Mouse (Mus musculus) forebrain, embryonic 12.5 days (tissue): ENCODE measurements at regions not wholly inside any gene's neighbourhood (a gene's known extent, or its start where the extent isn't known, plus 50 kb on each side); places are given as distances from the start of the nearest gene placed in this dataset.

Experiments
- ATAC-seq: fragments of 200-750 bp; cut with Nextera tagmentation; 2 replicates; pipeline ENCODE4 v1.8.0; 2017; ENCODE audit warnings: moderate TSS enrichment; ENCODE audit not compliant: low FRiP score
- H3K27ac ChIP-seq: fragments of 300-500 bp; sonication (generic); 2 replicates; pipeline ENCODE4 v1.5.1; 2016; ENCODE audit warnings: mild to moderate bottlenecking
- H3K27me3 ChIP-seq: fragments of 300-500 bp; sonication (generic); 2 replicates; pipeline ENCODE4 v1.6.1; 2016; ENCODE audit warnings: mild to moderate bottlenecking
- H3K36me3 ChIP-seq: fragments of 300-500 bp; sonication (generic); replicated peaks from 2 replicates; pipeline ENCODE4 v1.6.1; 2016; ENCODE audit warnings: mild to moderate bottlenecking
- H3K4me1 ChIP-seq: fragments of 300-500 bp; sonication (generic); 2 replicates; pipeline ENCODE4 v1.6.1; 2016
- H3K4me2 ChIP-seq: fragments of 300-500 bp; sonication (generic); 2 replicates; pipeline ENCODE4 v1.6.1; 2016; ENCODE audit warnings: mild to moderate bottlenecking, moderate library complexity
- H3K4me3 ChIP-seq: fragments of 300-500 bp; sonication (generic); replicated peaks from 2 replicates; pipeline ENCODE4 v1.5.1; 2016; ENCODE audit warnings: mild to moderate bottlenecking
- H3K9ac ChIP-seq: fragments of 300-500 bp; sonication (generic); 2 replicates; pipeline ENCODE4 v1.6.1; 2016; ENCODE audit warnings: mild to moderate bottlenecking
- H3K9me3 ChIP-seq: fragments of 300-500 bp; sonication (generic); 2 replicates; pipeline ENCODE4 v1.6.1; 2016
- WGBS: fragments of 180-500 bp; shearing (Covaris S2); methylation state at CpG from one replicate; pipeline ENCODE4 v1.1.7; 2016; 5-methylcytosine and 5-hydroxymethylcytosine counted together

- no peak overlapping the region for H3K4me2 ChIP-seq
- H3K36me3 ChIP-seq, result no peaks in the 10 kb centered on the region
- no peak overlapping the region for H3K27ac ChIP-seq
- H3K9ac ChIP-seq, result no peak overlapping the region
- no peaks in the 10 kb centered on the region for H3K4me1 ChIP-seq
- H3K9me3 ChIP-seq, result no peaks in the 10 kb centered on the region
- ATAC-seq, result no peak
- H3K4me3 ChIP-seq, result no peak overlapping the region
- H3K27me3 ChIP-seq, result no peaks in the 10 kb centered on the region
Observed at GRCm38 (mm10) chr3:83416536-83416935, 288.8 kb downstream of the Dchs2 start.

GRCm38 (mm10) chr3:83424267-83424666 lies 296.5 kb downstream of the Dchs2 start:
- no peak overlapping the region for H3K27ac ChIP-seq
- no peaks in the 10 kb centered on the region for H3K36me3 ChIP-seq
- no peak overlapping the region for H3K4me2 ChIP-seq
- WGBS, result 77% methylated on average over 7 of the region's 7 CpGs
- H3K9ac ChIP-seq, result no peak overlapping the region
- H3K4me1 ChIP-seq, result no peaks in the 10 kb centered on the region
- ATAC-seq, result no peak
- H3K4me3 ChIP-seq, result no peak overlapping the region
- H3K9me3 ChIP-seq, result no peaks in the 10 kb centered on the region
- H3K27me3 ChIP-seq, result no peaks in the 10 kb centered on the region

GRCm38 (mm10) chr3:83429376-83429775 lies 301.6 kb downstream of the Dchs2 start:
- Histone ChIP-seq H3K27me3 (no peaks in the 10 kb centered on the region), H3K9me3 (no peaks in the 10 kb centered on the region), H3K36me3 (no peaks in the 10 kb centered on the region), H3K9ac (no peak overlapping the region), H3K27ac (no peak overlapping the region), H3K4me2 (no peak overlapping the region), H3K4me3 (no peak overlapping the region), H3K4me1 (no peaks in the 10 kb centered on the region)
- whole genome bisulfite sequencing, result 88% methylated on average over 3 of the region's 3 CpGs
- ATAC-seq, result no peak

GRCm38 (mm10) chr3:83446154-83446667 lies 318.5 kb downstream of the Dchs2 start:
- 88% methylated on average over 7 of the region's 7 CpGs for WGBS
- H3K27ac ChIP-seq, result no peak overlapping the region
- no peak overlapping the region for H3K9ac ChIP-seq
- no peaks in the 10 kb centered on the region for H3K27me3 ChIP-seq
- no peak for ATAC-seq
- H3K4me1 ChIP-seq, result no peaks in the 10 kb centered on the region
- no peak overlapping the region for H3K4me2 ChIP-seq
- no peaks in the 10 kb centered on the region for H3K9me3 ChIP-seq
- H3K36me3 ChIP-seq, result no peaks in the 10 kb centered on the region
- no peak overlapping the region for H3K4me3 ChIP-seq

- Histone ChIP-seq H3K9me3 (no peaks in the 10 kb centered on the region), H3K4me2 (no peak overlapping the region), H3K27me3 (no peaks in the 10 kb centered on the region), H3K4me3 (no peak overlapping the region), H3K27ac (no peak overlapping the region), H3K36me3 (no peaks in the 10 kb centered on the region), H3K9ac (no peak overlapping the region), H3K4me1 (no peaks in the 10 kb centered on the region)
- WGBS, result 88% methylated on average over 2 of the region's 2 CpGs
- no peak for ATAC-seq
Observed at GRCm38 (mm10) chr3:83450662-83451061, 315.5 kb upstream of the Sfrp2 start.

GRCm38 (mm10) chr3:83451317-83451716 lies 314.8 kb upstream of the Sfrp2 start:
- Histone ChIP-seq H3K9ac (no peak overlapping the region), H3K27ac (no peak overlapping the region), H3K27me3 (no peaks in the 10 kb centered on the region), H3K36me3 (no peaks in the 10 kb centered on the region), H3K4me2 (no peak overlapping the region), H3K4me1 (no peaks in the 10 kb centered on the region), H3K9me3 (no peaks in the 10 kb centered on the region), H3K4me3 (no peak overlapping the region)
- ATAC-seq, result no peak
- WGBS, result 91% methylated on average over 3 of the region's 3 CpGs

- Histone ChIP-seq H3K27me3 (no peaks in the 10 kb centered on the region), H3K36me3 (no peaks in the 10 kb centered on the region), H3K4me2 (no peak overlapping the region), H3K27ac (no peak overlapping the region), H3K9ac (no peak overlapping the region), H3K4me1 (no peaks in the 10 kb centered on the region), H3K9me3 (no peaks in the 10 kb centered on the region), H3K4me3 (no peak overlapping the region)
- 58% methylated on average over 2 of the region's 2 CpGs for WGBS
- no peak for ATAC-seq
Observed at GRCm38 (mm10) chr3:83453462-83453861, 312.7 kb upstream of the Sfrp2 start.

- Histone ChIP-seq H3K4me1 (no peaks in the 10 kb centered on the region), H3K4me3 (no peak overlapping the region), H3K27me3 (no peaks in the 10 kb centered on the region), H3K9ac (no peak overlapping the region), H3K4me2 (no peak overlapping the region), H3K9me3 (no peaks in the 10 kb centered on the region), H3K36me3 (no peaks in the 10 kb centered on the region), H3K27ac (no peak overlapping the region)
- 73% methylated on average over 1 of the region's 1 CpGs for WGBS
- ATAC-seq, result no peak
Observed at GRCm38 (mm10) chr3:83458450-83458849, 307.7 kb upstream of the Sfrp2 start.

- no peak overlapping the region for H3K9ac ChIP-seq
- H3K9me3 ChIP-seq, result no peaks in the 10 kb centered on the region
- no peaks in the 10 kb centered on the region for H3K27me3 ChIP-seq
- no peaks in the 10 kb centered on the region for H3K36me3 ChIP-seq
- H3K4me3 ChIP-seq, result no peak overlapping the region
- no peaks in the 10 kb centered on the region for H3K4me1 ChIP-seq
- no peak overlapping the region for H3K27ac ChIP-seq
- no peak overlapping the region for H3K4me2 ChIP-seq
- WGBS, result 88% methylated on average over 3 of the region's 3 CpGs
- ATAC-seq, result no peak
Observed at GRCm38 (mm10) chr3:83479251-83479650, 286.9 kb upstream of the Sfrp2 start.

- H3K27ac ChIP-seq, result no peak overlapping the region
- no peak for ATAC-seq
- no peaks in the 10 kb centered on the region for H3K9me3 ChIP-seq
- 79% methylated on average over 1 of the region's 1 CpGs for WGBS
- no peaks in the 10 kb centered on the region for H3K27me3 ChIP-seq
- H3K36me3 ChIP-seq, result no peaks in the 10 kb centered on the region
- no peaks in the 10 kb centered on the region for H3K4me1 ChIP-seq
- H3K4me2 ChIP-seq, result no peak overlapping the region
- H3K9ac ChIP-seq, result no peak overlapping the region
- H3K4me3 ChIP-seq, result no peak overlapping the region
Observed at GRCm38 (mm10) chr3:83480176-83480575, 285.9 kb upstream of the Sfrp2 start.

GRCm38 (mm10) chr3:83486192-83486716 lies 279.9 kb upstream of the Sfrp2 start:
- Histone ChIP-seq H3K9me3 (no peaks in the 10 kb centered on the region), H3K9ac (no peak overlapping the region), H3K4me1 (no peaks in the 10 kb centered on the region), H3K36me3 (no peaks in the 10 kb centered on the region), H3K4me3 (no peak overlapping the region), H3K27me3 (no peaks in the 10 kb centered on the region), H3K27ac (no peak overlapping the region), H3K4me2 (no peak overlapping the region)
- WGBS, result 90% methylated on average over 7 of the region's 7 CpGs
- ATAC-seq, result no peak

- Histone ChIP-seq H3K4me1 (no peaks in the 10 kb centered on the region), H3K36me3 (no peaks in the 10 kb centered on the region), H3K27ac (no peak overlapping the region), H3K27me3 (no peaks in the 10 kb centered on the region), H3K9me3 (no peaks in the 10 kb centered on the region), H3K4me2 (no peak overlapping the region), H3K4me3 (no peak overlapping the region), H3K9ac (no peak overlapping the region)
- WGBS, result 32% methylated on average over 1 of the region's 1 CpGs
- ATAC-seq, result no peak
Observed at GRCm38 (mm10) chr3:83495584-83495983, 270.5 kb upstream of the Sfrp2 start.

- ATAC-seq, result no peak
- Histone ChIP-seq H3K4me2 (no peak overlapping the region), H3K36me3 (no peaks in the 10 kb centered on the region), H3K9me3 (no peaks in the 10 kb centered on the region), H3K27me3 (no peaks in the 10 kb centered on the region), H3K4me3 (no peak overlapping the region), H3K9ac (no peak overlapping the region), H3K27ac (no peak overlapping the region), H3K4me1 (no peaks in the 10 kb centered on the region; the same call in 1 of the 2 replicates)
- WGBS, result 22% methylated on average over 7 of the region's 7 CpGs
Observed at GRCm38 (mm10) chr3:83503901-83504300, 262.2 kb upstream of the Sfrp2 start.
